Mouse (Mus musculus) heart, adult 9 months (tissue): ENCODE measurements at regions not wholly inside any gene's neighbourhood (a gene's known extent, or its start where the extent isn't known, plus 50 kb on each side); places are given as distances from the start of the nearest gene placed in this dataset.

ENCODE experiments used
- DNase-seq, 2 experiments: peaks; one replicate each; pipeline ENCODE4 v3.0.0; 2022; ENCODE audit warnings: low spot score in 2 of 2

DNA sequence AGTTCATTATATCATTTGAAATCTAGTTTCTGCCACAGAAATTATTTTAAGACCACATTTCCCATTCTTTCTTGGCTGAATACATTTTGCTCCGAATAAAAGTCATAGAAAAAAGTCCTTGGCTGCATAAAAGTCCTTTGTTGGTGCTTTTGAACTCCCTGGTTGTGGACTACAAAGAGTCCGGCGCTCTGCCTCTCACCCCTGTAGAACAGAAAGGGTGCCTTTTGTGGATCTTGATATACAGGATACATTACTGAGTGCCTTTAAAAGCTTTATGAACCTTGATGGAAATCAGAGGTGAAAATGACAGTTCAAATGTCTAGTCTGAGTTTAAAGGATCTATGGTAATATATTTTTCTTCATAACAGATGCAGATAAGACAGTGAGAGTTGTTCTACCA lies 355.5 kb downstream of the Anxa1 start:
- no peak for DNase-seq

DNA sequence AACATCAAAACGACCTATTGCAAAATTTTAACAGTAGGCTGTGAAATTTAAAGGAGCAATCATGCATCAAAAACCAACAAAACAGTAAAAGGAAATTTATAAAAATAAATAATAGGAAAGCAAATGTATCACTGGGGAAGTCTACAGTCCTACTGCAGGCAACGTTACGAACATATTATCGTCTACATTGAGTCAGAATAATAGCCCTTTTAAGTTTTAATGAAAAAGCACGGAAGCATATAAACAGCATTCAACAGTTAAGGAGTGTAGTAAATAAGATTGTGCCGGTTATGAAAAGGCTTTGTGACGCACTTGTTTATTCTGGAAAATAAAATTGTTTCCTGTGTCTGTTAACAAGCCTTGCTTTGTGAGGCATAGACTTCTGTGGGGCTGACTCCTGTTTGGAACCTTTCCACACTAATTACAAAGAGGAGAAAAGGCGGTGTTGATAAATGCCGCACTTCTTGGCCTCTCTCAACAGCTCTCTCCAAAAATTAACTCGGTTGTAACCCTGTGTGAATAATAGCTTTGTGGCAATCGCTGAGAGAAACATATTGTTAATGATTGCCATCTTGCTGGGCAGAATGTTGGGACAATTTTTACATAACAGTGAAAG lies 363.0 kb downstream of the Anxa1 start:
- DNase-seq, result no peak

- no peak for DNase-seq
Measured at GRCm38 (mm10) chr19:20014114-20014513, 376.6 kb downstream of the Anxa1 start.

GRCm38 (mm10) chr19:20009801-20010441 lies 380.8 kb downstream of the Anxa1 start:
- DNase-seq, result no peak

- no peak for DNase-seq
Measured at GRCm38 (mm10) chr19:20005932-20006625, 384.7 kb downstream of the Anxa1 start.

GRCm38 (mm10) chr19:19987255-19987654 lies 403.5 kb downstream of the Anxa1 start:
- DNase-seq, result no peak

DNA sequence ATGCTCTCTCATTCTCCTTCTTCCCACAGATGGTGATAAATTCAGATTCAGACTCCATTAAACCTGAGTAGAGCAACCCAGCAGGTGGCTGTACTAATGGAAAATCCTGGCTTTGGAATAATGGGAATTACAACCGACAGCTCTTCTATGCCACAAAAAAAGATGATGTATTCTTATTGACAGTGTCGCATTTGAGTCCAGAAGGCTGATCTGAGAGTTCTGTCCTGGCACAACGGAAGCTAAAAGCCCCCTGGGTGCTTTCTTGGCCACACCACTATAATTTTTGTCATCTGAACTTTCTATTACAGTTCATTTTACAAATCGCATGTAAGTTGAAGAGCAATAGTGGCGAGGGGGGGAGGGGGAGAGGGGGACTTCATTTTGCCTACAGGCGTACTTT lies 411.9 kb downstream of the Anxa1 start:
- DNase-seq, result no peak

- no peak for DNase-seq
Measured at GRCm38 (mm10) chr19:19977609-19978259, 413.0 kb downstream of the Anxa1 start.

- no peak for DNase-seq
Measured at GRCm38 (mm10) chr19:19976776-19977175, 414.0 kb downstream of the Anxa1 start.

GRCm38 (mm10) chr19:19969780-19970512 lies 420.8 kb downstream of the Anxa1 start:
- no peak for DNase-seq

- DNase-seq, result no peak
Measured at GRCm38 (mm10) chr19:19969335-19969734, 421.4 kb downstream of the Anxa1 start.

GRCm38 (mm10) chr19:19945247-19945646 lies 445.5 kb downstream of the Anxa1 start:
- DNase-seq, result no peak

- no peak for DNase-seq
Measured at GRCm38 (mm10) chr19:19942697-19943096, 448.0 kb downstream of the Anxa1 start.

DNA sequence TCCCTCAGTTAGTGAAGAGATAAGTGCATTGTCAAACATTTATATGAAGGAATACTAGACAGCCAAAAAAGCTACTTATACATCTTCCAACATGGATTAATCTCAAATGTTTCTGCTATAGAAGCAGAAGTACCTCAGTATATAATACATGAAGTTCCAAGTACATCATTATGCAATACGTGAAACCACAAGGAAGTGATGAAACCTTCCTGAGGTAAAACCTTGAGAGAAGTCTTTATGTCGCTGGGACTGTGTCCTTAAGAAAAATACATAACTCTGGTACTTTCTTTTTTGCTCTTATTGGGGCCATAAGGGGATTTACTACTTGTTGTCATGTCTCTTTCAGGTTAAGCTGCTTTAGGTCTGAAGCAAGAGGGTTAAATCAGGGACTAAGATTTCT lies 469.6 kb downstream of the Anxa1 start:
- no peak for DNase-seq

GRCm38 (mm10) chr19:19885933-19886710 lies 504.6 kb downstream of the Anxa1 start:
- no peak for DNase-seq

- DNase-seq, result no peak
Measured at GRCm38 (mm10) chr19:19880895-19881294, 509.8 kb downstream of the Anxa1 start.

- DNase-seq, result no peak
Measured at GRCm38 (mm10) chr19:19848152-19848551, 542.6 kb downstream of the Anxa1 start.

DNA sequence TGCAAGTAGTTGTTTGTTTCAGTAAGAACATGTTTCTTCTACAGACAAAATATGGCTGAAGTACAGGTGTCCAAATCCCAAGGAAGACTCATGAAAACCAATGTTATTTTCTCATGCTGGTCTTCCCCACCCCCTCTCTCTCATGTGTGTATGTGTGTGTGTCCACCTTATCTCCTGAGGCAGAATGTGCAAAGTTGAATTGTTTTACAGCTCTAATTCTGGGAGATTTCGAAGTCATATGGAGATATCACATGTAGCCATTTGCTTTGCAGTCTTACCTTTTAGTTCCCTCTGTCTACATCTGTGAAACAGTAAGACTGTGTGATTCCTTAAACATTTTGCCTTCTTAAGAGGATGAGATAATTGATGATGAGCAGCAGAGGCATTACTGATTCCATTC lies 582.8 kb downstream of the Anxa1 start:
- DNase-seq, result no peak

DNA sequence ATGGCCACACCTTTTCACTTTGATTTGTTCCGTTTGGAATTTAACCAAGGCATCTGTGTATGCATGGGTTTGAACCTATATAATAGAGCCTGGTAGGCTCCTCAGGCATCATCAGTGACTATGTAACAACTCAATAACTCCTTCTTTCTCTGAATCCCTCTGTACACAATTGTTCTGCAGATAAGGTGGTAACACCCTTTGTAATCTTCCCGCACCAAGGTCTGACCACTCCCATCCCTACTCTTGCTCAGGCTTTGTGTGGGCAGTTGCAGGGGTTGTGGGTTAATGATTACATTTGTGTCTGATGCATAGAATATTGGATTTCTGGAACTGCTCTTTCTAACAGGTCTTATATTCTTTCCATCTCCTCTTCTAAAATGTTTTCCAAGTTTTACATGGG lies 596.9 kb downstream of the Anxa1 start:
- no peak for DNase-seq

- peak; percentile 6 to 10 for DNase-seq
Measured at GRCm38 (mm10) chr19:19783507-19783906, 607.2 kb downstream of the Anxa1 start.

DNA sequence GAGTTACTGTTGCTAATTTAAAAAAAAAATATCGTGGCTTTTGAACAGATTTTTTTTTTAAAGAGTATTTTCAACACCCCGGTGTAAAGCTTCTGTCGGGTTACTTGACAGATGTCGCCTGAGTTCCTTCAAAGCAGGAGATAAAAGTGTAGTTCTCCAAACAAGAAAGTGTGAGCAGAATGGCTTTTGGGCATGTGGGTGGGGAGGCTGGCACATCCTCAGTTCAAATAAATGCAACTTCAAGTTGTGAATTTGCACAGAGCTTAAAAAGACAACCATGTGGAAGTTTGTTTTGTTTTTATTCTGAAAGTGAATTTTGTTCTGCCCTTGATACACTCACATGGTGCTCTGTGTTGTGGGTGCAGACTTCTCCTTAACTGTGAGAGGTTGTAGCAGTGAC lies 612.9 kb downstream of the Anxa1 start:
- DNase-seq, result no peak
